Mouse (Mus musculus) myocyte (in vitro differentiated cells): ENCODE measurements around the gene Adgrl1. TPM values are rescaled to one million over a fixed set of nuclear protein-coding genes. Genes with fewer than 3 reads are reported as not detected.

Experiments
- H3K27me3 ChIP-seq: one replicate; pipeline ENCODE4 v1.6.1; 2011; ENCODE audit not compliant: control insufficient read depth, insufficient read depth, insufficient read length
- H3K36me3 ChIP-seq: one replicate; pipeline ENCODE4 v1.6.1; 2011; ENCODE audit not compliant: control insufficient read depth, insufficient read depth
- H3K4me2 ChIP-seq: one replicate; pipeline ENCODE4 v1.6.1; 2011; ENCODE audit warnings: low read depth, control low read depth
- H3K4me3 ChIP-seq: one replicate; pipeline ENCODE4 v1.5.1; 2011; ENCODE audit warnings: mild to moderate bottlenecking, control low read depth, moderate library complexity
- H3K79me2 ChIP-seq: one replicate; pipeline ENCODE4 v1.6.1; 2011; ENCODE audit not compliant: control insufficient read depth, insufficient read depth
- H3ac ChIP-seq: one replicate; pipeline ENCODE4 v1.6.1; 2011; ENCODE audit not compliant: control insufficient read depth, insufficient read length
- CEBPB ChIP-seq: IDR thresholded peaks from 2 replicates; pipeline ENCODE4 v1.6.1; 2011; ENCODE audit warnings: mild to moderate bottlenecking, moderate library complexity; ENCODE audit not compliant: poor library complexity, insufficient read depth, severe bottlenecking
- E2F4 ChIP-seq: IDR thresholded peaks from one replicate; pipeline ENCODE4 v1.6.1; 2011; ENCODE audit warnings: mild to moderate bottlenecking, control low read depth, moderate library complexity; ENCODE audit not compliant: insufficient read depth
- MAX ChIP-seq: IDR thresholded peaks from one replicate; pipeline ENCODE4 v1.6.1; 2011; ENCODE audit warnings: low read depth, mild to moderate bottlenecking, control low read depth
- MYOD1 ChIP-seq, 3 experiments: IDR thresholded peaks; one replicate each; pipeline ENCODE4 v1.6.1; 2011; ENCODE audit warnings: control low read depth in 2 of 3, low read depth in 2 of 3, mild to moderate bottlenecking in 2 of 3, moderate library complexity in 1 of 3; ENCODE audit not compliant: insufficient read length in 2 of 3, control insufficient read depth in 1 of 3
- MYOG ChIP-seq, 3 experiments: IDR thresholded peaks; one replicate each; pipeline ENCODE4 v1.6.1; 2011; ENCODE audit warnings: control low read depth in 2 of 3, low read depth in 2 of 3, mild to moderate bottlenecking in 2 of 3; ENCODE audit not compliant: insufficient read length in 2 of 3, control insufficient read depth in 1 of 3, insufficient read depth in 1 of 3
- POLR2A ChIP-seq: IDR thresholded peaks from one replicate; pipeline ENCODE4 v1.6.1; 2011; ENCODE audit warnings: low read depth, mild to moderate bottlenecking, control low read depth, moderate library complexity; ENCODE audit not compliant: insufficient read length
- POLR2AphosphoS2 ChIP-seq: IDR thresholded peaks from one replicate; pipeline ENCODE4 v1.6.1; 2011; ENCODE audit warnings: low read depth, control low read depth; ENCODE audit not compliant: insufficient read length
- REST ChIP-seq: IDR thresholded peaks from one replicate; pipeline ENCODE4 v1.6.1; 2011; ENCODE audit warnings: mild to moderate bottlenecking, control low read depth, moderate library complexity; ENCODE audit not compliant: insufficient read depth, insufficient read length
- SRF ChIP-seq: IDR thresholded peaks from one replicate; pipeline ENCODE4 v1.6.1; 2011; ENCODE audit warnings: low read depth; ENCODE audit not compliant: control insufficient read depth, insufficient read length
- TCF12 ChIP-seq: IDR thresholded peaks from one replicate; pipeline ENCODE4 v1.6.1; 2011; ENCODE audit warnings: mild to moderate bottlenecking, control low read depth; ENCODE audit not compliant: poor library complexity, insufficient read depth, severe bottlenecking
- TCF3 ChIP-seq: IDR thresholded peaks from one replicate; pipeline ENCODE4 v1.6.1; 2011; ENCODE audit warnings: low read depth, control low read depth; ENCODE audit not compliant: insufficient read length
- USF1 ChIP-seq: IDR thresholded peaks from one replicate; pipeline ENCODE4 v1.6.1; 2011; ENCODE audit warnings: low read depth, mild to moderate bottlenecking, control low read depth, moderate library complexity
- polyA plus RNA-seq: library from polyadenylated mRNA; unstranded; fragments of >200 nt; fragmentation: generic; extraction: Trizol; gene quantifications from one replicate; pipeline ENCODE4 v1.2.1, GENCODE M21; 2012; ENCODE audit warnings: missing spikeins

Gene Adgrl1
- polyA plus RNA-seq, 1 experiment, result 11.5 TPM

- TF ChIP-seq TCF3 (no peak), POLR2AphosphoS2 (no peak), REST (no peak), CEBPB (no peak), TCF12 (no peak), MYOD1 (IDR thresholded peaks at IDR 0.05; ENCODE audit: control insufficient read depth in 1 of 3, insufficient read length in 2 of 3, low read depth in 2 of 3) (no peak), MAX (no peak), SRF (no peak), E2F4 (no peak), MYOG (IDR thresholded peaks at IDR 0.05; ENCODE audit: control insufficient read depth in 1 of 3, insufficient read depth in 1 of 3, insufficient read length in 2 of 3, low read depth in 2 of 3) (no peak), POLR2A (no peak)
- H3K36me3 ChIP-seq, result no peaks in the 10 kb centered on the region
- no peak overlapping the region for H3K4me2 ChIP-seq
- H3ac ChIP-seq, result no peak overlapping the region
- H3K27me3 ChIP-seq, result no peaks in the 10 kb centered on the region
- H3K79me2 ChIP-seq, result peaks cover 4% of the 10 kb centered on the region
- H3K4me3 ChIP-seq, result no peak overlapping the region
Observed at GRCm38 (mm10) chr8:83911809-83912731, 12.2 kb downstream of the Adgrl1 start.

DNA sequence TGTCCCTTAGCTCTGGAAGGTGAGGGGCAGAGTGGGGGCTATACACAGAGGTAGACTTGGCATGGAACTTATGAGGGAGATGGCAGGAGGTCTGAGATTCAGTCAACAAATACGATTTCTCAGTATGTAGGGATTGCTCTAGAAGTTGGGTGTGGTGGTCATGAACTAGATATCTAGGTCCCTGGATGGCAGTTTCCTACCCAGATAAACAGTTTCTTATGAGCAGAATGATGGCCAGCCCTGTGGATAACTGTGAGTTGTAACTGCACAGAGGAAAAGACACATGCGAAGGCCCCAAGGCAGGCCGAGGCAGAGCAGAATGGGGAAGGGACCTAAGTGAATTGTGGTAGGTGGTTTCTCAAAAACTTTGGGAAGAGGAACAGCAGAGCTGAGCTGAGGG, 14.3 kb downstream of the Adgrl1 start:
- no peak overlapping the region for H3K4me3 ChIP-seq
- H3K4me2 ChIP-seq, result no peak overlapping the region
- no peaks in the 10 kb centered on the region for H3K36me3 ChIP-seq
- H3ac ChIP-seq, result no peak overlapping the region
- no peak for TF ChIP-seq CEBPB
- TF ChIP-seq POLR2A, result no peak
- no peaks in the 10 kb centered on the region for H3K27me3 ChIP-seq
- peaks cover 4% of the 10 kb centered on the region for H3K79me2 ChIP-seq

DNA sequence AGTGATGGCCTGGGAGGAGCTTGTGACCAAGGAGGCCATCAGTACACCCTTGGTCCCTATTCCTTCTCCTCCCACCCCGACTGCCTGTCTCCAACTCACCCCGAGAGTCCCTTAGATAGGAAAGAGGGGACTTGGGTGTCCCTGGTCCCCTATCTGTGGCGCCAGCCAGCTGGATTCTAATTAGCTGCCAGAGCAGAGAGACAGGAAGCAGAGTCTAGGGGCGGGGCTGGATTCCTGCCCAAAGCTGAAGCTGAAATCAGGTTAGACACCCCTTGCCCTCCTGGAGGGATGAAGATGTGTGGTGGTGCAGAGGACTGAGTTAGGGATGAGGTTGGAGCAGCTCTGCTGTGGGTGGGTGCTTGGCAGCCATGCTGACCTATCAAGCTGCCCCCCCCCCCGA, 15.0 kb downstream of the Adgrl1 start:
- Histone ChIP-seq H3K79me2 (peaks cover 4% of the 10 kb centered on the region), H3ac (no peak overlapping the region)

DNA sequence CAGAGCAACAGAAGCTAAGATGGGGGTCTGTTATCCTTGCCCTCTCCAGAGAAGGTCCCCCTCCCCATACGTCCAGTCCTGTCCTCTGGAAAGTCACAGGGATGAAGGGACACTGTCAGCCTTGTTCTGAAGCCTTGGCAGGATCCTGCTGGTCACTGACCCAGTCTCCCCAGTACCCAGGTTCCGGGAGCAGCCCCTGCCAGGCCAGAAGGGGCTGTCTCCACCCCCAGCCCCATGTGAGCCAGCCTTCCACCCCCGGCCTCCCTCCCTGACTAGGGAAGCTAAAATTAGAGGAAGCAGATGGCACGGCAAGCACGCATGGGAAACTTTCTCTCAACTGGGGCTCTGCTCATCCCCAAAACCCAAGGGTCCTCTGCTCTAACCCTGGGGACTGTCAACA, 16.1 kb downstream of the Adgrl1 start:
- no peak overlapping the region for H3K4me3 ChIP-seq
- H3K79me2 ChIP-seq, result peaks cover 4% of the 10 kb centered on the region
- TF ChIP-seq CEBPB, result no peak
- no peak for TF ChIP-seq TCF12
- no peak for TF ChIP-seq REST
- no peak for TF ChIP-seq MAX
- TF ChIP-seq POLR2A, result no peak
- no peak for TF ChIP-seq USF1
- no peak for TF ChIP-seq E2F4
- TF ChIP-seq MYOG (IDR thresholded peaks at IDR 0.05; ENCODE audit: control insufficient read depth in 1 of 3, insufficient read depth in 1 of 3, insufficient read length in 2 of 3, low read depth in 2 of 3), result no peak
- TF ChIP-seq TCF3, result no peak
- no peak for TF ChIP-seq POLR2AphosphoS2
- TF ChIP-seq SRF, result no peak
- no peak for TF ChIP-seq MYOD1 (IDR thresholded peaks at IDR 0.05; ENCODE audit: control insufficient read depth in 1 of 3, insufficient read length in 2 of 3, low read depth in 2 of 3)
- no peaks in the 10 kb centered on the region for H3K27me3 ChIP-seq
- H3K36me3 ChIP-seq, result no peaks in the 10 kb centered on the region
- H3ac ChIP-seq, result no peak overlapping the region
- no peak overlapping the region for H3K4me2 ChIP-seq

More for the DNA sequence above, 15.0 kb downstream of the Adgrl1 start:
- Histone ChIP-seq H3K36me3 (no peaks in the 10 kb centered on the region), H3K4me3 (no peak overlapping the region), H3K4me2 (no peak overlapping the region), H3K27me3 (no peaks in the 10 kb centered on the region)
- TF ChIP-seq TCF12 (no peak), REST (no peak), TCF3 (no peak), POLR2AphosphoS2 (no peak), E2F4 (no peak), MYOD1 (IDR thresholded peaks at IDR 0.05; ENCODE audit: control insufficient read depth in 1 of 3, insufficient read length in 2 of 3, low read depth in 2 of 3) (no peak), MYOG (IDR thresholded peaks at IDR 0.05; ENCODE audit: control insufficient read depth in 1 of 3, insufficient read depth in 1 of 3, insufficient read length in 2 of 3, low read depth in 2 of 3) (no peak), MAX (no peak), USF1 (no peak), SRF (no peak), POLR2A (no peak), CEBPB (no peak)

GRCm38 (mm10) chr8:83917566-83917965, 17.7 kb downstream of the Adgrl1 start:
- no peak for TF ChIP-seq MYOG (IDR thresholded peaks at IDR 0.05; ENCODE audit: control insufficient read depth in 1 of 3, insufficient read depth in 1 of 3, insufficient read length in 2 of 3, low read depth in 2 of 3)
- no peak overlapping the region for H3ac ChIP-seq
- H3K36me3 ChIP-seq, result no peaks in the 10 kb centered on the region

More at GRCm38 (mm10) chr8:83917566-83917965, 17.7 kb downstream of the Adgrl1 start:
- Histone ChIP-seq H3K79me2 (peaks cover 4% of the 10 kb centered on the region), H3K4me3 (no peak overlapping the region), H3K27me3 (no peaks in the 10 kb centered on the region), H3K4me2 (no peak overlapping the region)
